Mouse (Mus musculus): ENCODE data around the gene AF366264. TPM values are rescaled to one million over a fixed set of nuclear protein-coding genes. Genes with fewer than 3 reads are reported as not detected.
"Not testable (repeated sequence)": the region's sequence is repeated elsewhere in the genome, so short reads cannot be mapped to it uniquely, and the experiment has no call there.

AF366264 gene
- polyA plus RNA-seq (2015; fragmentation: Nextera tagmentation; extraction: Ambion mirVana): not detected in 2 replicates

DNA sequence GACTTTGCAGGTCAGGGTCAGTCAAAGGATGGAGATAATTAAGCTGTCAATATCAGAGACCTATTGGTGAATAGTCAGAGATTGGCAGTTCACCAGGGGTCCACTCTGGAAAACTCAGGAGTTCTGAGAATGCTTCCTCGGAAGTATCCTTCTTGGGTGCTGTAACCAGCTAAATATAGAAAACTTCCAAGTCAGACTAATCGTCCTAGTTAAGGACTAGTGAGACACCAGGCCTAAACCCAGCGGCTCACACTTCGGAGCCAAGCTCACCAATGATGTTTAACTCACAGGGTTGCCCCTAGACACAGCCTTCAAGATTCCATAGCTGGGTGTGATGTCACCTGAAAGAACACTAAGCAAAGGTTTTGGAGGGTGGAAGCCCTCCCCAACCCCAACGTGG lies at the start of gene AF366264:
Gene AF366264, minus strand, starts transcription at position 101 of the 400 bp plus-strand sequence.
- not testable (repeated sequence) for H3K4me3 ChIP-seq (replicated peaks); H3K4me2 ChIP-seq; ATAC-seq (replicated peaks; ENCODE audit: low FRiP score); H3K9ac ChIP-seq; H3K9me3 ChIP-seq (replicated peaks); H3K27ac ChIP-seq; H3K36me3 ChIP-seq; H3K4me1 ChIP-seq; H3K27me3 ChIP-seq
- WGBS: 87% methylated on average over 5 of the region's 5 CpGs

DNA sequence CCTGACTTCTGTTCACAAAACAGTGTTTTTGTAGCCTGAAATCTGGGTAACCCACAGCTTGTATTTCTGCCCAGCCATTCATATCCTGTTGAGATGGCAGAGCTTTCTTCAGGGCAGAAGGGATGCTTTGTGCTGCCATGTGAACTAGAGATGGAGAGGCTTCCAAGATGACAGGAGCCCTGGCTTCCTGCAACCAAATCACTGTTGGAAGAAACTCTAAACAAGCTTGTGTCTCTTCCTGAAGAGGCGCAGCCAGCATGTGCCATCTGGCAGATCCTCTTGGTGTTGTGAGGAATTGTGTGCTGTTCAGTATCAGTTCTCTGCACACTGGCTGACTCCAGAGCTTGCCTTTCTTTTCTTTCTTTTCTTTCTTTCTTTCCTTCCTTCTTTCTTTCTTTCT lies 5.1 kb upstream of the AF366264 start:
- H3K4me3 ChIP-seq (replicated peaks); H3K36me3 ChIP-seq; H3K4me1 ChIP-seq; H3K9me3 ChIP-seq (replicated peaks); H3K9ac ChIP-seq; H3K4me2 ChIP-seq; H3K27ac ChIP-seq; ATAC-seq (replicated peaks; ENCODE audit: low FRiP score); H3K27me3 ChIP-seq: not testable (repeated sequence)
- WGBS: 93% methylated on average over 1 of the region's 1 CpGs

DNA sequence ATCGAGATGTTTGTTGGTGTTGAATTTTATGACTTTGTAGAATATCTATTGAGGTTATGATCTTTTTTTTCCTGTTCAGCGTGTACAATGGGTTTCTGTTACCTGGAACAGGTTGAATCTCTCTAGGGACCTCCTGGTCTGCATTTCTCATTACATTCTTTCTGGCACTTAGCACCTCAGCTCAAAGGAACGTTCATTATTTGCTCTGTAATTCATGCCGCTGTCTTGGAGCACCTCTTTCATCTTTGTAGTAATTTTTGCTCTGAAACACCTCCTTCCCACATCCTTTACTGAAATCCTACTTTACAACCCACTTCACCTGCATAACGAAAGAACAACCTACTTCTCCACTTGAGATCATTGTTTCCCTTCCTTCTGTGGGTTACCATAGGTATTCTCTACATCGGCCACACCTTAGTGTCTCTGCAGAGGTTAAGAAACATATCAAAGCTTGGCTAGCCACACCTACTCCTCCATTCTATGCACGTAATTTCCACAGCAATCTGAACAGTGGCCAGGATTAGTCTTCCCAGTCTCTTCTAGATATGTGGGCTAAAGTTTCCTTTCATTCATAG lies 9.5 kb downstream of the AF366264 start:
- Histone ChIP-seq H3K27me3 (no peaks in the 10 kb centered on the region), H3K4me2 (no peak overlapping the region), H3K9ac (no peak overlapping the region), H3K36me3 (no peaks in the 10 kb centered on the region), H3K4me3 (replicated peaks) (no peak overlapping the region), H3K9me3 (replicated peaks) (no peaks in the 10 kb centered on the region), H3K27ac (no peak overlapping the region), H3K4me1 (no peaks in the 10 kb centered on the region)
- WGBS: 73% methylated on average over 7 of the region's 7 CpGs
- ATAC-seq (replicated peaks; ENCODE audit: low FRiP score): no peak

DNA sequence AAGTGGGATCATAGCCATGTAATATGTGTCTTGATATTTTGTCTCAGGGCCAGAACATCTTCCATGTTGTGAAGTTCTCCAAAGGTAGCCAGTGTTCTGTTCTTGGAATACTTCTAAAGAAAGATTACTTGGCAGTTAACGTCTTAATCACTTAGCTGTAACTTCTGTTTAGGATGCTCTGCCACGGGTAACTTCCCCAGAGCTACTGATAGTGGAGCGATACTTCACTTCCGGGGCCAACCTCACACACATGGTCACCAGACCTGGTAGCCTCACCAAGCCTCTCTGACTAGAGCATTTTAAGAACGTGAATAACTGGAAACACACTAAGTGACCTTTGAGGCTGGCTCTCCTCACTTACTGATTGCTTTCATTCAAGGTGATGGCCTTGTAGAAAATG lies 38.6 kb downstream of the AF366264 start:
- Histone ChIP-seq H3K4me3 (replicated peaks) (no peak overlapping the region), H3K27ac (no peak overlapping the region), H3K4me1 (no peaks in the 10 kb centered on the region), H3K9ac (no peak overlapping the region), H3K36me3 (peaks cover 50% of the 10 kb centered on the region), H3K9me3 (replicated peaks) (no peaks in the 10 kb centered on the region), H3K4me2 (no peak overlapping the region), H3K27me3 (no peaks in the 10 kb centered on the region)
- WGBS: 93% methylated on average over 5 of the region's 5 CpGs
- ATAC-seq (replicated peaks; ENCODE audit: low FRiP score): no peak

DNA sequence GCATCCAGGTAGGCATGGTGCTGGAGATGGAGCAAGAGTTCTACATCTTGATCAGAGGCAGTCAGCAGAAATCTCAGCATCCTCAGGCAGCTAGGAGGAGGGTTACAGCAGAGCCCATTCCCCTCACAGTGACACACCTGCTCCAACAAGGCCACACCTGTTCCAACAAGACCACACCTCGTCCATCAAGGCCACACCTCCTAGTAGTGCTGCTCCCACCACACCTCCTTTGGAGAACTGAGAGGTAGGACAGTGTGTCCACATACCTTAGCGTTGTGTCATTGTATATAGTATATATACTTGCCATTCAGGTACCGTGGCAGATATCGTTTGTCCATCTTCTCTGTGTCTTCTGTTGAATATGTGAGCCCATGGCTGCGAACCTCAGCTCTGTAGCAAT lies 40.5 kb downstream of the AF366264 start:
- H3K4me1 ChIP-seq: no peaks in the 10 kb centered on the region
- H3K9me3 ChIP-seq (replicated peaks): no peaks in the 10 kb centered on the region
- H3K9ac ChIP-seq: no peak overlapping the region
- H3K4me3 ChIP-seq (replicated peaks): no peak overlapping the region
- no peak overlapping the region for H3K4me2 ChIP-seq
- WGBS: 93% methylated on average over 5 of the region's 5 CpGs
- ATAC-seq (replicated peaks; ENCODE audit: low FRiP score): no peak
- no peaks in the 10 kb centered on the region for H3K27me3 ChIP-seq
- no peak overlapping the region for H3K27ac ChIP-seq
- peaks cover 67% of the 10 kb centered on the region for H3K36me3 ChIP-seq

DNA sequence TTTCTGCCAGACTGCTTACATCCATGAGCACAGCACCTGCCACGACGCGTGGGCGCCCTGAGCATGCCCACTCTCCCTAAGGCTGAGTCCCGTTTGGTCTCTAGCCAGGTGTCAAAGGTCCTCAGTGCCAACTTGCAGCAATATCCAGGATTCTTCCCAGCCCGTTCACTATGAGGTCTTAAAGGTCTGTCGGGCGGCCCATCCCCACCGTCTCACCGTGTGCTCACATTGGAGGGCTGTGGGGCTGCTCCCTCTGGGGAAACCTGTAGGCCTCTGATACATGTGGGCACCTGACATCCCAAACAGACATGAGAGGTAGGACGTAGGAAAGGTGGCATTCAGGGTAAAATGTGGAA lies 44.5 kb downstream of the AF366264 start:
- Histone ChIP-seq H3K27me3 (no peaks in the 10 kb centered on the region), H3K27ac (no peak overlapping the region), H3K4me2 (no peak overlapping the region), H3K9me3 (replicated peaks) (no peaks in the 10 kb centered on the region), H3K4me3 (replicated peaks) (no peak overlapping the region), H3K36me3 (peaks cover 85% of the 10 kb centered on the region), H3K4me1 (no peaks in the 10 kb centered on the region), H3K9ac (no peak overlapping the region)
- no peak for ATAC-seq (replicated peaks; ENCODE audit: low FRiP score)
- 68% methylated on average over 11 of the region's 11 CpGs for WGBS

DNA sequence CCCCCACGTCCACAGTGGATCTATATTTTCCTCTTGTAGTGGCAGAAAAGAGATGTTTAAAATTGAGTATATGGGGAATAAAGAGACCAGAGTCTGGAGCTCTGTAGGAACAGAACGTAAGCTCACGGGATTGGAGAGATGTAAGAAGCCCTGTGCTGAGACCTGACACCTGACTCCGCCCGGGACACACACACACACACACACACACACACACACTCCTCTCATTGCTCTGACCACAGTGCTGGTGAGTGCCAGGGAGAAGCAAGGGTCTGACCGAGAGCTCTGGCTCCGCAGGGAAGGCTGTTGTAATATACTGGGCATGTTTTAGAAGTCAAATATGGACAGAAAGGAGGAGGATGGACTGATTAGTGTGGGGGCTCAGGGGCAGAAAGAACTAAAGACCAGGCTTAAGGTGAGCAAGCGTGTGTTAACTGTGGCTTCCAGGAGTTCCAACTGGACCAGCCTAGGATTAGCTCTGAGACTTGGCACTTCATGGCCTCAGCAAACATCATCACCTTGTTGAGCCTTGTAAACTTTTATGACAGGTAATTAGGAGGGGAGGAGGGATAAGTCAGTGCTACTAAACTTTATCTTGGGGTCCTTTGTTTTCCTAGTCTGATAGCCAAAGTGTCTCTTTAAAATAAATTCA lies 45.0 kb downstream of the AF366264 start:
- Histone ChIP-seq H3K9me3 (replicated peaks) (no peaks in the 10 kb centered on the region), H3K4me3 (replicated peaks) (no peak overlapping the region), H3K4me2 (no peak overlapping the region), H3K27ac (no peak overlapping the region), H3K4me1 (no peaks in the 10 kb centered on the region), H3K36me3 (peaks cover 85% of the 10 kb centered on the region), H3K27me3 (no peaks in the 10 kb centered on the region), H3K9ac (no peak overlapping the region)
- WGBS: 78% methylated on average over 8 of the region's 8 CpGs
- ATAC-seq (replicated peaks; ENCODE audit: low FRiP score): no peak

DNA sequence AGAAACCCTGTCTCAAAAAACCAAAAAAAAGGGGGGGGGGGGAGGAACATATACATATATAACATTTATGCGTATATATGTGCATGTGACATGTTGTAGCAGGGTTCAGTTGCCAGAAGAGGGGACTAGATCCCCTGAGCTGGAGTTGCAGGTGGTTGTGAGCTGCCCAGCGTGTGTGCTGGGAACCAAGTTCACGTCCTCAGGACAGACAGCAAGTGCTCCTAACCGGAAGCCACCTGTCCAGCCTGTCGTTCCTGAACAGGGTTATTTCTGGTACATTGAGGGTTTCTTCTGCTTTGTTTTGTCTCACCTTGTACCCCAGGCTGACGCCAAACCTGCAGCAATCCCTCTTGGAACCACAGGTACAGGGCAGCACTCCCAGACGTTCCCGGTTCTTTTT lies 48.6 kb downstream of the AF366264 start:
- Histone ChIP-seq H3K9me3 (replicated peaks) (no peaks in the 10 kb centered on the region), H3K9ac (no peak overlapping the region), H3K4me2 (no peak overlapping the region), H3K27ac (no peak overlapping the region), H3K4me3 (replicated peaks) (no peak overlapping the region), H3K36me3 (peaks cover 49% of the 10 kb centered on the region), H3K27me3 (no peaks in the 10 kb centered on the region), H3K4me1 (peaks cover 15% of the 10 kb centered on the region)
- WGBS: 93% methylated on average over 8 of the region's 8 CpGs
- ATAC-seq (replicated peaks; ENCODE audit: low FRiP score): no peak

DNA sequence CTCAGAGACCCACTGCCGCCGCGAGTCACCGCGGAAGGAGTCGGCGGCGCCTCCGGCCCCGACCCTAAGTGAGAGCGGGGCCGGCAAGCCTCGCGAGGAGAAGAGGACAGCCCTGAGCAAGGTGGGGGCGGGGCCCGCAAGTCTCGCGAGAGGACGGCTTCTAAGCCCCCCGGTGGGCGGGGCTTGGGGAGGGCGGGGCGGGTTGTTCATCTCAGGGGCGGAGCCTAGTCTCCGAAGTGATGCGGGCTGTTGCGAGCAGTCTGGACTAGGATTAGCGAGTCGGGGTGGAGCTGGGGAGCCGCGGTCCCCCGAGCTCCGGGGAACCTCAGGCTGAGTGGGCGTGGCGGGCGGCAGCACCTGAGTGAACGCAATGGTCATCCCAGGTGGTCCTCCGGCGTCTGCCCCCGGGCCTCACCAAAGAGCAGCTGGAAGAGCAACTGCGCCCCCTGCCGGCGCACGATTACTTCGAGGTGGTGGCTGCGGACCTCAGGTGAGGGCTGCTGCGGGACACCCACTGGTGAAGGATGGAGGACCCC lies 52.4 kb downstream of the AF366264 start:
- Histone ChIP-seq H3K9me3 (replicated peaks) (no peaks in the 10 kb centered on the region), H3K4me3 (replicated peaks) (peak overlapping the region; percentile 87), H3K4me2 (peak overlapping the region; percentile 89), H3K4me1 (peaks cover 21% of the 10 kb centered on the region), H3K9ac (peak overlapping the region; percentile 89), H3K36me3 (peaks cover 40% of the 10 kb centered on the region), H3K27me3 (no peaks in the 10 kb centered on the region), H3K27ac (peak overlapping the region; percentile 98)
- peak; percentile 96 for ATAC-seq (replicated peaks; ENCODE audit: low FRiP score)
- under 1% methylated on average over 47 of the region's 47 CpGs for WGBS

DNA sequence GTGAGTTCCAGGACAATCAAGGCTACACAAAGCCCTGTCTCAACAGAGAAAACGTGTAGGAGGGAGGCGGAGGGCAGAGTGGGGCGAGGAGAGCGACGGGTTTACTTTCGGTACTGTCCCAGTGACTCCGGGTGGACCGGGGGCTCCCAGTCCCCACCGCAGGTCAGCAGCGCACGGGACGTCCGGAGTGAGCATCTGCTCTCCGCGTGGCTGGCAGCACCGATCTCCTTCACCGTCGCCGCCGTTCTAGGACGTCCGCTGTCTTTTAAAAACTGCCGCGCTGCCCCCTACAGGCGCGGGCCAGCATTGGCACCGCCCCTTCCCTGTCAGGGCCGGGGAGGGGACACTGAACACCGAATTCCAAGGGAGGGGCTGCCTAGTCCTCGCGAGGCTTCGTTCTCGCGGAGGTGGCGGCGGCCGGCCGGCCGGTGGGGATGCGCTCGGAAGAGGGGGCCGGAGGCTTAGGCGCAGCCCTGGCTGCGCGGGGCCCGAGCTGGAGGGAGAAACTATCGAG lies 52.9 kb downstream of the AF366264 start, which contains the start of gene Upf3a:
Gene Upf3a, plus strand, starts transcription at position 366 of the 514 bp plus-strand sequence.
- H3K4me3 ChIP-seq (replicated peaks): peak within 1 kb of the TSS; percentile 87
- no peaks in the 10 kb centered on the region for H3K9me3 ChIP-seq (replicated peaks)
- ATAC-seq (replicated peaks; ENCODE audit: low FRiP score): peak; percentile 96
- peaks cover 44% of the 10 kb centered on the region for H3K36me3 ChIP-seq
- peak within 1 kb of the TSS; percentile 89 for H3K4me2 ChIP-seq
- H3K4me1 ChIP-seq: peaks cover 21% of the 10 kb centered on the region
- WGBS: under 1% methylated on average over 47 of the region's 47 CpGs
- peak within 1 kb of the TSS; percentile 98 for H3K27ac ChIP-seq
- H3K9ac ChIP-seq: peak within 1 kb of the TSS; percentile 89
- H3K27me3 ChIP-seq: no peaks in the 10 kb centered on the region
